Mouse (Mus musculus): ENCODE measurements around the gene Bzw2. TPM values are rescaled to one million over a fixed set of nuclear protein-coding genes. Genes with fewer than 3 reads are reported as not detected.
A peak's percentile ranks its signal among the peaks of the same experiment; 100 is the strongest.

The Bzw2 gene
- polyA plus RNA-seq, 1 experiment from 2014 or later, result 285 TPM

DNA sequence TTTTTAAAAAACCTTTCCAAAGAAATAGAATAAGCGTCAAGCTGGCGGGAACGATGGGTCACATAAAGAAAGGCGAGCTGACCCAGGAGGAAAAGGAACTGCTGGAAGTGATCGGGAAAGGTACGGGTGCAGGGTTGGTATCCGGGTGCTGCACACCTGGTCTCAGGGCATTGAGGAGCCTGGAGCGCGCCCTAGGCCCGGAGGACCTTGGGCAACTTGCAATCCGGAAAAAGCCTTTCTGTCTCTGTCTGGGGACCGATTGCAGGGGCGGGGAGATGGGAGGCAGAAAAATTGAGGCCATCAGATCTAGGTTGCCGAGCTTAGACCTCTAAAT is 609 bp downstream of the Bzw2 start:
- Histone ChIP-seq H3K4me1 (replicated peaks) (peaks cover 27% of the 10 kb centered on the region), H3K4me3 (replicated peaks) (peak overlapping the region; percentile 88), H3K4me2 (peak overlapping the region; percentile 80), H3K36me3 (peaks cover 8% of the 10 kb centered on the region; the same call in 1 of the 2 replicates), H3K9me3 (no peaks in the 10 kb centered on the region), H3K27ac (peak overlapping the region; percentile 90), H3K9ac (replicated peaks) (peak overlapping the region; percentile 79), H3K27me3 (no peaks in the 10 kb centered on the region)
- ATAC-seq (ENCODE audit: insufficient number of reproducible peaks, insufficient read depth, low FRiP score, low TSS enrichment, low read depth), result peak; percentile 49
- WGBS, result under 1% methylated on average over 14 of the region's 14 CpGs

GRCm38 (mm10) chr12:36156637-36157303 is 1.1 kb downstream of the Bzw2 start, which contains the start of gene Ankmy2:
Ankmy2 (plus strand) TSS chr12:36157114.
- H3K9ac ChIP-seq (replicated peaks), result peak within 1 kb of the TSS; percentile 87
- H3K27me3 ChIP-seq, result no peaks in the 10 kb centered on the region
- H3K4me2 ChIP-seq, result peak within 1 kb of the TSS; percentile 80
- H3K4me1 ChIP-seq (replicated peaks), result peaks cover 27% of the 10 kb centered on the region
- under 1% methylated on average over 42 of the region's 42 CpGs for WGBS
- peaks cover 7% of the 10 kb centered on the region; the same call in 1 of the 2 replicates for H3K36me3 ChIP-seq
- H3K4me3 ChIP-seq (replicated peaks), result peak within 1 kb of the TSS; percentile 88
- H3K9me3 ChIP-seq, result no peaks in the 10 kb centered on the region
- ATAC-seq (ENCODE audit: insufficient number of reproducible peaks, insufficient read depth, low FRiP score, low TSS enrichment, low read depth), result peak; percentile 95
- H3K27ac ChIP-seq, result peak within 1 kb of the TSS; percentile 90

DNA sequence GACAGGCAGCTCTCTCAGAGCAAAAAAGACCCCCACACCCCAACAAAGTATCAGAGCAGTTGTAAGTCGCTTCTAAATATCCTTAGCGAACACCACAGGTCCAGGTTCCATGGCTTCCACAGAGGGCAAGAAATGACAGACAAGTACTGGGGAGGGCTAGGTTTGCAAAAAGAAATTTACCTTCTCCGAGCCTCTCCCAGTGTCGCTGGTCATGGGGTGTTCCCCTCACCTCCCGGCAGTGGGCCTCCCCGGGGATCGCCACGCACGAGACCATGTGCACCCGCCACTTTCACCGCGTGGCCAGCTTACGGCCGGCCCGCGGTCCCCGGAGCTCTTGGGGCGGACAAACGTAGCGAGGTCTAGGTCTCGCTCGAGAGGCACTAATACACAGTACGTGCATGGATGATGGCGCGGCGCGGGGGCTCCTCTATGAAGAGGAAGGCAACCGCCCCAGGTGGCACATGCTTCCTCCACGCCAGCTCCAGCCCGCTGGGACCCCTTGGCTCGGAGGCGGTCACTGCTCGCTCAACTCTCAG is 1.7 kb downstream of the Bzw2 start:
- peak overlapping the region; percentile 88 for H3K4me3 ChIP-seq (replicated peaks)
- peaks cover 27% of the 10 kb centered on the region for H3K4me1 ChIP-seq (replicated peaks)
- no peaks in the 10 kb centered on the region for H3K9me3 ChIP-seq
- WGBS, result under 1% methylated on average over 33 of the region's 33 CpGs
- ATAC-seq (ENCODE audit: insufficient number of reproducible peaks, insufficient read depth, low FRiP score, low TSS enrichment, low read depth), result no peak; the same call in 1 of the 2 replicates
- H3K27me3 ChIP-seq, result no peaks in the 10 kb centered on the region
- H3K36me3 ChIP-seq, result 0 out of 2 replicates have a peak, but pooled peaks cover under 1% of the 10 kb centered on the region
- peak overlapping the region; percentile 90; the same call in 1 of the 2 replicates for H3K27ac ChIP-seq
- H3K9ac ChIP-seq (replicated peaks), result peak overlapping the region; percentile 87
- H3K4me2 ChIP-seq, result peak overlapping the region; percentile 80

DNA sequence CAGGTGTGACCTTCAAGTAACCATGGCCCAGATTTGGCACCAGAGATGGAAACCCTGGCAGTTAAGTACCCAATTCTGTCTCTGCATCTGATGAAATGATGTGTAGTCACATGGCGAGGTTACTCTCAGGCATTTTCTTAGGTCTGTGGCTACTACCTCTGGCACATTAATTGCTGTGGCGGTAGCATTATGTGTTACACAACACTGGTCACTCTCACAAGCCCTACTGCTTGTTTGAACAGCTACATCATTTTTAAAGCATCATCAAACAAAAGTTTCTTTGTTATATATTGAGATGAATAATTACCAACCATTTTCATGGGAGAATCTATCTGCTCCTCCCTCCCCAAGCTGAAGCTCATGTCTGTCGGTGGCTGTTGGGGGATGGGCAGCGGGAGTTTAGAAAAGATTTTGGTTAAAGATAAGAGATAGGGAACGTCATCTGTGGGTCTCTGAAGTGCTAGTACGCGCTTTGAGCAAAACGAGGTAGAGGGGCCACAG is 2.7 kb downstream of the Bzw2 start:
- Histone ChIP-seq H3K27ac (no peak overlapping the region), H3K4me3 (replicated peaks) (peak overlapping the region; percentile 88), H3K36me3 (no peaks in the 10 kb centered on the region), H3K9me3 (no peaks in the 10 kb centered on the region), H3K4me1 (replicated peaks) (peaks cover 27% of the 10 kb centered on the region), H3K27me3 (no peaks in the 10 kb centered on the region), H3K9ac (replicated peaks) (peak overlapping the region; percentile 87), H3K4me2 (peak overlapping the region; percentile 80)
- 13% methylated on average over 8 of the region's 8 CpGs for WGBS
- no peak for ATAC-seq (ENCODE audit: insufficient number of reproducible peaks, insufficient read depth, low FRiP score, low TSS enrichment, low read depth)

- no peaks in the 10 kb centered on the region for H3K27me3 ChIP-seq
- no peak overlapping the region for H3K27ac ChIP-seq
- H3K9ac ChIP-seq (replicated peaks), result no peak overlapping the region
- H3K4me1 ChIP-seq (replicated peaks), result peaks cover 17% of the 10 kb centered on the region
- no peak overlapping the region for H3K4me2 ChIP-seq
- 94% methylated on average over 2 of the region's 2 CpGs for WGBS
- H3K36me3 ChIP-seq, result no peaks in the 10 kb centered on the region
- no peaks in the 10 kb centered on the region; the same call in 1 of the 2 replicates for H3K9me3 ChIP-seq
- ATAC-seq (ENCODE audit: insufficient number of reproducible peaks, insufficient read depth, low FRiP score, low TSS enrichment, low read depth), result no peak
- no peak overlapping the region for H3K4me3 ChIP-seq (replicated peaks)
Measured at GRCm38 (mm10) chr12:36150737-36151136, 7.1 kb downstream of the Bzw2 start.

DNA sequence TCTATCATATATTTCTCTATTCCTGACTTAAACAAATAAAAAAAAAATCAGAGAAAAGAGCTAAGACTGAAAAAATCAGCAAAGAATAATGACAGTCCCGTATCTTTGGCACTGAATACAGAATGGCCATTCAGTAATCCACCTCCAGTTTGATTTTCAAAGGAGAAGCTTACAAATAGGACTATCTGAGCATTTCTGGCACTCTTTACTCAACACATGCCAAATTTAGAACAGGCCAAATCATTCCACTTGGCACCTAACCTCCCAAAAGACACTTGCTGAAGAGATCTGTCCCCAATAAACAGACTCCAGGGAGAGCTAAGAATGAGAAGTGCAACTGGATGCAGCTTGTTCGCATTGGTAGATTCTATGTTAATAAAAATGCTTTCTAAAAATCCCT is 7.6 kb downstream of the Bzw2 start:
- 90% methylated on average over 2 of the region's 2 CpGs for WGBS
- Histone ChIP-seq H3K9me3 (no peaks in the 10 kb centered on the region; the same call in 1 of the 2 replicates), H3K36me3 (no peaks in the 10 kb centered on the region), H3K27ac (no peak overlapping the region), H3K4me3 (replicated peaks) (no peak overlapping the region), H3K27me3 (no peaks in the 10 kb centered on the region), H3K4me2 (no peak overlapping the region), H3K9ac (replicated peaks) (no peak overlapping the region), H3K4me1 (replicated peaks) (peaks cover 14% of the 10 kb centered on the region)
- ATAC-seq (ENCODE audit: insufficient number of reproducible peaks, insufficient read depth, low FRiP score, low TSS enrichment, low read depth), result no peak

DNA sequence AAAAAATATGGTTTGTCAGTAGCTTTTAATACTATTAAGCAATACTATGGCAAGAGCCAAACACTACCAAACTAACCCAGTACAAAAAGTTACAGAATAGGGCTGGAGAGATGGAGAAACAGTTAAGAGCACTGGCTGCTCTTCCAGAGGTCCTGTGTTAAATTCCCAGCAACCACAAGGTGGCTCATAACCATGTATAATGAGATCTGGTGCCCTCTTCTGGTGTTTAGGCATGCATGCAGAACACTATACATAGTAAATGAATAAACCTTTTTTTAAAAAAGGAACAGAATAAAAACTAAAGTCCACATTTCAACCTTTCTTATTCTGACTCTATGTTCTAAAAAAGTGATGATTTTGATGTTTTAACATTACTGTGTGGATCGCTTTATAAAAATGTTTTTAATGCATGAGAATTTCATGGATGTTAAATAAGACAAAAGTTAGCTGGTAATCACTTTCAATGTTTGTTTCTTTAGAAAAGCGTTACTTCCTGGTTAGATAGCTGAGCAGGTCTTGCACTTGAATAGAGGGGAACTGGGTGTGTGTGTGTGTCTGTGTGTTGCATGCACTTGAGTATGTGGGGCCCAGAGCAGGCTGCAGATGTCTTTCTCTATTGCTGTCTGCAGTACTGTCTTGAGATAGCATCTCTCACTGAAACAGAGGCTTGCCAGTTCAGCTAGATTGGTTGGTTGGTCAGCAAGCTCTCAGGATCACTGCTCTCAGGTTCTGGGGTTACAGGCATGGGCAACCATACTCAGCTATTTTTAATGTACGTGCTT is 11.5 kb downstream of the Bzw2 start:
- H3K36me3 ChIP-seq, result no peaks in the 10 kb centered on the region
- H3K4me3 ChIP-seq (replicated peaks), result no peak overlapping the region
- H3K9me3 ChIP-seq, result no peaks in the 10 kb centered on the region; the same call in 1 of the 2 replicates
- H3K27ac ChIP-seq, result no peak overlapping the region
- peaks cover 4% of the 10 kb centered on the region; the same call in 1 of the 2 replicates for H3K4me1 ChIP-seq (replicated peaks)
- 94% methylated on average over 3 of the region's 3 CpGs for WGBS
- H3K27me3 ChIP-seq, result no peaks in the 10 kb centered on the region
- H3K9ac ChIP-seq (replicated peaks), result no peak overlapping the region
- no peak overlapping the region for H3K4me2 ChIP-seq
- no peak for ATAC-seq (ENCODE audit: insufficient number of reproducible peaks, insufficient read depth, low FRiP score, low TSS enrichment, low read depth)

DNA sequence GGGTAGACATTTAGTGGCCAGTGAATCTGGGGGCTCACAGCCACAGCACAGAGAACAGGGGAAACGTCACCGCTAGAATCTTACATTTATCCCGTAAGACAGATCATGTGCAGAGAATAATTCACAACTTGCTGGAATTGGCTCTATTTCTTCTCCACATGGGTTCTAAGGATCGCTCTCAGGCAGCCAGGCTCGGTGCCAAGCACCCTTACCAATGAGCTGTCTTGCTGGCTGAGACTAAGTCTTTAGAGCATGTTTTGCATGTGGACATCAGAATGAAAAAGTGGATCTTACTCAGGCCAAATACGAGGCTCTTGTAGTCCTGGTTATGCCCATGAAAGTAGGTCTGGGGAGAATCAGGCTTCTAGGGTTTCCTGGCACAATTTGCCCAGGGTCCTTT is 17.5 kb downstream of the Bzw2 start:
- ATAC-seq (ENCODE audit: insufficient number of reproducible peaks, insufficient read depth, low FRiP score, low TSS enrichment, low read depth), result no peak
- Histone ChIP-seq H3K36me3 (peaks cover 21% of the 10 kb centered on the region), H3K4me1 (replicated peaks) (peaks cover 9% of the 10 kb centered on the region), H3K9me3 (no peaks in the 10 kb centered on the region), H3K4me3 (replicated peaks) (no peak overlapping the region), H3K27me3 (no peaks in the 10 kb centered on the region), H3K9ac (replicated peaks) (no peak overlapping the region), H3K27ac (no peak overlapping the region), H3K4me2 (no peak overlapping the region)
- WGBS, result 90% methylated on average over 6 of the region's 6 CpGs

GRCm38 (mm10) chr12:36137192-36137591 is 20.7 kb downstream of the Bzw2 start:
- Histone ChIP-seq H3K27ac (no peak overlapping the region), H3K9me3 (no peaks in the 10 kb centered on the region), H3K4me1 (replicated peaks) (peaks cover 9% of the 10 kb centered on the region), H3K36me3 (peaks cover 47% of the 10 kb centered on the region), H3K4me3 (replicated peaks) (no peak overlapping the region), H3K27me3 (no peaks in the 10 kb centered on the region), H3K9ac (replicated peaks) (no peak overlapping the region), H3K4me2 (no peak overlapping the region)
- ATAC-seq (ENCODE audit: insufficient number of reproducible peaks, insufficient read depth, low FRiP score, low TSS enrichment, low read depth), result no peak
- 94% methylated on average over 4 of the region's 4 CpGs for WGBS

GRCm38 (mm10) chr12:36136285-36136684 is 21.6 kb downstream of the Bzw2 start:
- no peak overlapping the region for H3K4me3 ChIP-seq (replicated peaks)
- H3K27me3 ChIP-seq, result no peaks in the 10 kb centered on the region
- no peak overlapping the region for H3K9ac ChIP-seq (replicated peaks)
- no peak overlapping the region for H3K27ac ChIP-seq
- ATAC-seq (ENCODE audit: insufficient number of reproducible peaks, insufficient read depth, low FRiP score, low TSS enrichment, low read depth), result no peak
- 97% methylated on average over 8 of the region's 8 CpGs for WGBS
- no peak overlapping the region for H3K4me2 ChIP-seq
- H3K9me3 ChIP-seq, result no peaks in the 10 kb centered on the region
- peaks cover 55% of the 10 kb centered on the region for H3K36me3 ChIP-seq
- H3K4me1 ChIP-seq (replicated peaks), result peaks cover 4% of the 10 kb centered on the region

DNA sequence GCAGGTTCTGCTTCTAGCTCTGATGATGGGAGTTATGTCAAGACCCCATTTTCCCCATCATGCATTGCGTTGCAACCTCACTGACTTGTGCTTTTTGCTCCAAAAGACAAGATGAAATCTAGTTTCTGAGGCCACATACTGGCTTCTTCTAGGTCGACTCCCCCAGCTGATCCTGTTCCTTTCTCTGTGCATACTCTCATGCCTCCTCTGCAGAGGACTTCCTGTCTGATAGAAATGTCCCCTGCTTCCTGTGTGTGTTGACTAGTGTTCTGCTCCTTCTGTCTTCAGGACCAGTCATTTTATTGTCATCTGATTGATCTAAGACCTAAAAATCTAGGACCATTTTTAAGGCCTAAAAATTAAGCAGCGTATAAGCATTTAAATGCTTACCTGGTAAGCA is 22.5 kb downstream of the Bzw2 start:
- WGBS, result 93% methylated on average over 3 of the region's 3 CpGs
- no peak overlapping the region for H3K4me3 ChIP-seq (replicated peaks)
- H3K27ac ChIP-seq, result no peak overlapping the region
- H3K4me1 ChIP-seq (replicated peaks), result no peaks in the 10 kb centered on the region; the same call in 1 of the 2 replicates
- no peak overlapping the region for H3K9ac ChIP-seq (replicated peaks)
- peaks cover 55% of the 10 kb centered on the region for H3K36me3 ChIP-seq
- H3K9me3 ChIP-seq, result no peaks in the 10 kb centered on the region
- no peaks in the 10 kb centered on the region for H3K27me3 ChIP-seq
- H3K4me2 ChIP-seq, result no peak overlapping the region
- ATAC-seq (ENCODE audit: insufficient number of reproducible peaks, insufficient read depth, low FRiP score, low TSS enrichment, low read depth), result no peak

Measured in limb, embryonic 12.5 days (tissue).